Mouse (Mus musculus): ENCODE data around the gene Rpp38. TPM values are rescaled to one million over a fixed set of nuclear protein-coding genes. Genes with fewer than 3 reads are reported as not detected.

Rpp38 gene
- 22.2 and 22.4 TPM in 2 replicates for polyA plus RNA-seq (2014; fragmentation: Nextera tagmentation; extraction: Ambion mirVana)

DNA sequence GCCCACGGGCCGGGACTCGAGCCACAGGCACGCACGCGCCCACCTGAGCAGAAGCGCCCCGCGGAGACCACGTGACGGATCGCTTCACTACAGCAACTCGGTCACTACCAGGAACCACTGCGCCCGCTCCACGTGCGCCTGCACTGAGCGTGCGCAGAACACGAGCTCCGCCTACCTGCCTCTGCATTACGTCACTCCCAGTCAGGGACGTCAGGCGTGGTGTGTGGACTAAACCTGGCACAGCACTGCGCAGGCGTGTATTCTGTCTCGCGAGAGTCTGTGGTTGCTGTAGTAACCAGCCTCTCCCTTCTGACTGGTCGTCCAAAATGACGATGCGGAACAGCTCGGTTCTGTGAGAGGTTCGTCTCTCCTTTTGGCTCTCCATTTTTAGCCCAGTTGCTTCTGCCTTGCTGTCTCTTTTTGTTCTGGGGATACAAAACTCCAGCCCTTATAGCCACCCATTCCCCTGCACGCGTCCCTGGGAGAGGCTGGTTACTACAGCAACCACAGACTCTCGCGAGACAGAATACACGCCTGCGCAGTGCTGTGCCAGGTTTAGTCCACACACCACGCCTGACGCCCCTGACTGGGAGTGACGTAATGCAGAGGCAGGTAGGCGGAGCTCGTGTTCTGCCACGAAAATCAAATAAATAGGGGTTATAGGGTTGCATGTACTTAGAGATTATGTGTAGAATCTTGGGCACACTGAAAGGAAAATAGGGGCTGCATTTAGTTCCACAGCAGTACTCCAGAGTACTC lies at the start of gene Rpp38:
Rpp38 (minus strand) TSS at position 160 of the 759 bp plus-strand sequence.
- 0 out of 2 replicates have a peak within 1 kb of the TSS, but pooled peaks have one; percentile 32 for H3K27ac ChIP-seq (replicated peaks; ENCODE audit: low read depth, low read length)
- H3K4me3 ChIP-seq (ENCODE audit: low read depth, low read length), result peak within 1 kb of the TSS; percentile 61
- H3K9me3 ChIP-seq (replicated peaks; ENCODE audit: control insufficient read depth, low read length), result no peaks in the 10 kb centered on the region
- no peaks in the 10 kb centered on the region for H3K27me3 ChIP-seq (ENCODE audit: control insufficient read depth, insufficient read depth, low read length)
- peak within 1 kb of the TSS; percentile 70 for H3K9ac ChIP-seq (replicated peaks; ENCODE audit: low read length)
- WGBS, result under 1% methylated on average over 45 of the region's 45 CpGs
- peak; percentile 98 for ATAC-seq (replicated peaks; ENCODE audit: insufficient number of reproducible peaks, low FRiP score, low TSS enrichment, low read depth)
- H3K36me3 ChIP-seq (replicated peaks; ENCODE audit: control insufficient read depth, insufficient read depth, low read depth, low read length), result no peaks in the 10 kb centered on the region; the same call in 1 of the 2 replicates
- peak; percentile 97 for DNase-seq (ENCODE audit: low spot score)
- peak within 1 kb of the TSS; percentile 69 for H3K4me2 ChIP-seq (ENCODE audit: low read depth, low read length)
- no peaks in the 10 kb centered on the region for H3K4me1 ChIP-seq (ENCODE audit: control insufficient read depth, insufficient read depth, low read length)

DNA sequence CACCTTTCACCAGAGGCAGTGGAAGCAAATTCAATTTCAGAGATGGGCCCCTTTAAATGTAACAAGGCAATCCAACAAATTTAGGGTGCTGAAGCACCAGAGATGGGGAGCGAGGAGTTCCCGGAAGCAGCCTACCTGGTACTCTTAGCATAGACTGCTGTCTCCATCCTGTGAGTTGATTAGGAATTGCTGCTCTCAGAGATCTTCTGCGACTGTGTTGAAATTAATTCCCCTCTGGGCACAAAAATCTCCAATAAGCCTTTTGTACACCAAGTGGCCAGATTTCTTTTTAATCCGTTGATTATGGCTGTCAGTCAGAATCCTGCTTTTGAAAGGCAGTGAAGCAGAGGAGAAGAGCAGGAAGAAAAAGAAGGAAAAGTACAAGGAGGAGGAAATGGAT lies 32.7 kb upstream of the Rpp38 start:
- no peaks in the 10 kb centered on the region for H3K9me3 ChIP-seq (replicated peaks; ENCODE audit: control insufficient read depth, low read length)
- H3K4me1 ChIP-seq (ENCODE audit: control insufficient read depth, insufficient read depth, low read length), result no peaks in the 10 kb centered on the region
- DNase-seq (ENCODE audit: low spot score) (no peak), ATAC-seq (replicated peaks; ENCODE audit: insufficient number of reproducible peaks, low FRiP score, low TSS enrichment, low read depth) (no peak)
- no peak overlapping the region for H3K4me3 ChIP-seq (ENCODE audit: low read depth, low read length)
- no peaks in the 10 kb centered on the region for H3K36me3 ChIP-seq (replicated peaks; ENCODE audit: control insufficient read depth, insufficient read depth, low read depth, low read length)
- H3K27ac ChIP-seq (replicated peaks; ENCODE audit: low read depth, low read length), result no peak overlapping the region
- no peak overlapping the region for H3K9ac ChIP-seq (replicated peaks; ENCODE audit: low read length)
- H3K27me3 ChIP-seq (ENCODE audit: control insufficient read depth, insufficient read depth, low read length), result no peaks in the 10 kb centered on the region
- 59% methylated on average over 4 of the region's 4 CpGs for WGBS
- no peak overlapping the region for H3K4me2 ChIP-seq (ENCODE audit: low read depth, low read length)

DNA sequence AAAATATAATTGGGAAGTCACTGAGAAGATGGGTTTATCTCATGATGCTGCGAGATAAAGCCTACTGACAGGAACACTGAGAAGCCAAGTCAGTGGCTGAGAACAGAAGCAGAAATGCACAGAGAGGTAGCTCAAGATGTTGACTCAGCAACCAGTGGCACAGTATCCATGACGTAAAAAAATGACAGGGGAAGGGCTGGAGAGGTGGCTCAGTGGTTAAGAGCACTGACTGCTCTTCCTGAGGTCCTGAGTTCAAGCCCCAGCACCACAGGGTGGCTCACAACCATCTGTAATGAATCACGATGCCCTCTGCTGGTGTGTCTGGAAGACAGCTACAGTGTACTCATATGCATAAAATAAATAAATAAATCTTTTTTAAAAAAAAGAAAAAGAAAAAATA lies 28.6 kb upstream of the Rpp38 start:
- no peak overlapping the region for H3K4me2 ChIP-seq (ENCODE audit: low read depth, low read length)
- 81% methylated on average over 3 of the region's 3 CpGs for WGBS
- DNase-seq (ENCODE audit: low spot score) (no peak), ATAC-seq (replicated peaks; ENCODE audit: insufficient number of reproducible peaks, low FRiP score, low TSS enrichment, low read depth) (no peak)
- H3K9me3 ChIP-seq (replicated peaks; ENCODE audit: control insufficient read depth, low read length), result no peaks in the 10 kb centered on the region
- H3K4me1 ChIP-seq (ENCODE audit: control insufficient read depth, insufficient read depth, low read length), result no peaks in the 10 kb centered on the region
- H3K27ac ChIP-seq (replicated peaks; ENCODE audit: low read depth, low read length), result no peak overlapping the region
- no peak overlapping the region for H3K9ac ChIP-seq (replicated peaks; ENCODE audit: low read length)
- H3K27me3 ChIP-seq (ENCODE audit: control insufficient read depth, insufficient read depth, low read length), result no peaks in the 10 kb centered on the region
- no peaks in the 10 kb centered on the region for H3K36me3 ChIP-seq (replicated peaks; ENCODE audit: control insufficient read depth, insufficient read depth, low read depth, low read length)
- H3K4me3 ChIP-seq (ENCODE audit: low read depth, low read length), result no peak overlapping the region

DNA sequence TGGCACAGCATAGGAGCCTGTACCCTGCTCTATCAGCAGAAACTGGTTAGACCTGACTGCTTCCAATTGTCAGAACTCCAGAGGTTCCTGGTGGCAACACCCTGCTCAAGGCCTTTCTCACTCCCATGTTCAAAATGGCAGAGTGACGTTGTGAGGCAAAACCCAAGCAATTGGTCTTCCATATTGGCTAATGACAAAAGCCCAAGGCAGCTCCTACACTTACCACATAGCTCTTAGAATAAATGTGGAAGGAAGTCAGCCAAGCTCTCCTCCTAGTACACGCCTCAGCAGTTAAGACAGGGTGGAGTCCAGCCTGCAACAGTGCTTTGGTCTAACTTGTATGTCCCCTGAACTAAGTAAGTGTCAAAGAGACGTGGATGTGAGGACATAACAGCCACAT lies 25.4 kb upstream of the Rpp38 start:
- Histone ChIP-seq H3K27me3 (ENCODE audit: control insufficient read depth, insufficient read depth, low read length) (no peaks in the 10 kb centered on the region), H3K4me1 (ENCODE audit: control insufficient read depth, insufficient read depth, low read length) (no peaks in the 10 kb centered on the region), H3K4me3 (ENCODE audit: low read depth, low read length) (no peak overlapping the region), H3K36me3 (replicated peaks; ENCODE audit: control insufficient read depth, insufficient read depth, low read depth, low read length) (no peaks in the 10 kb centered on the region), H3K9me3 (replicated peaks; ENCODE audit: control insufficient read depth, low read length) (no peaks in the 10 kb centered on the region), H3K9ac (replicated peaks; ENCODE audit: low read length) (no peak overlapping the region), H3K27ac (replicated peaks; ENCODE audit: low read depth, low read length) (no peak overlapping the region), H3K4me2 (ENCODE audit: low read depth, low read length) (no peak overlapping the region)
- WGBS, result 75% methylated on average over 3 of the region's 3 CpGs
- ATAC-seq (replicated peaks; ENCODE audit: insufficient number of reproducible peaks, low FRiP score, low TSS enrichment, low read depth), result no peak
- DNase-seq (ENCODE audit: low spot score), result no peak

DNA sequence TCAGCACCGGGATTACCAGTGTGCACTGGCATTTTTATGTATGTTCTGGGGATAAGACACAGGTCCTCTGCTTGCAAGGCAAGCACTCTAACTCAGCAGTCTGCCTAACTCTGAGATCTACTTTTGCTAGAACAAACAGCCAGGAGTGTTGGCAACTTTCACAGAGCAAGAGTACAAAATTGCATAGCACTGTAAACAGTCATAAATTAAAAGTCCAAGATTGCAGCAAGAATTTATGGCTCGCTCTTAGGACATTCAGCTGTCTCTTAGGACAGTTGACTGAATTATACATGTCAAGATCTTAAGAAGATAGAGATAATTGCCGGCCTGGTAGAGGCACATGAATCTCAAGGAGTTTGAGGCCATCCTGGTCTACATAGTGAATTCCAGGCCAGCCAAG lies 23.9 kb upstream of the Rpp38 start:
- Histone ChIP-seq H3K4me3 (ENCODE audit: low read depth, low read length) (no peak overlapping the region), H3K4me2 (ENCODE audit: low read depth, low read length) (no peak overlapping the region), H3K4me1 (ENCODE audit: control insufficient read depth, insufficient read depth, low read length) (no peaks in the 10 kb centered on the region), H3K27me3 (ENCODE audit: control insufficient read depth, insufficient read depth, low read length) (no peaks in the 10 kb centered on the region), H3K9ac (replicated peaks; ENCODE audit: low read length) (no peak overlapping the region), H3K36me3 (replicated peaks; ENCODE audit: control insufficient read depth, insufficient read depth, low read depth, low read length) (no peaks in the 10 kb centered on the region), H3K27ac (replicated peaks; ENCODE audit: low read depth, low read length) (no peak overlapping the region), H3K9me3 (replicated peaks; ENCODE audit: control insufficient read depth, low read length) (no peaks in the 10 kb centered on the region)
- 82% methylated on average over 3 of the region's 3 CpGs for WGBS
- DNase-seq (ENCODE audit: low spot score) (no peak), ATAC-seq (replicated peaks; ENCODE audit: insufficient number of reproducible peaks, low FRiP score, low TSS enrichment, low read depth) (no peak)

DNA sequence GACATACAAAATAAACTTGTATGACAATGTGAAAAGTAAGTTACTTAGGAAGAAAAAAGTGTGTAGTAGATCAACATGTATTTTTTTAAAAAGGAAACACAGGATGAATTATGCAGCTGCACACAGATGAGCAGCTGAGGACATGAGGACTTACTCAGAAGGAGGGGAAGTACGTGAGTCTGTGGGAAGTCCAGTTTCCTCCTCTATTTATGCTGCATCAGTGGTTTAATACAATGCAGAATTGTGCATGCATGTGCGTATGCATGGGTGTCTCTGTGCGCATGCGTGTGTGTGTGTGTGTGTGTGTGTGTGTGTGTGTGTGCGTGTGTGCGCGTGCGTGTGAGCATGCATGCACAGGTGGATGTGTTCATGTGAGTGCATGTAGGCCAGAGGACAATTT lies 23.4 kb upstream of the Rpp38 start:
- Histone ChIP-seq H3K9me3 (replicated peaks; ENCODE audit: control insufficient read depth, low read length) (no peaks in the 10 kb centered on the region), H3K4me3 (ENCODE audit: low read depth, low read length) (no peak overlapping the region), H3K4me1 (ENCODE audit: control insufficient read depth, insufficient read depth, low read length) (no peaks in the 10 kb centered on the region), H3K27me3 (ENCODE audit: control insufficient read depth, insufficient read depth, low read length) (no peaks in the 10 kb centered on the region), H3K9ac (replicated peaks; ENCODE audit: low read length) (no peak overlapping the region), H3K4me2 (ENCODE audit: low read depth, low read length) (no peak overlapping the region), H3K27ac (replicated peaks; ENCODE audit: low read depth, low read length) (no peak overlapping the region), H3K36me3 (replicated peaks; ENCODE audit: control insufficient read depth, insufficient read depth, low read depth, low read length) (no peaks in the 10 kb centered on the region)
- WGBS, result 83% methylated on average over 8 of the region's 8 CpGs
- no peak for DNase-seq (ENCODE audit: low spot score)
- ATAC-seq (replicated peaks; ENCODE audit: insufficient number of reproducible peaks, low FRiP score, low TSS enrichment, low read depth), result no peak

DNA sequence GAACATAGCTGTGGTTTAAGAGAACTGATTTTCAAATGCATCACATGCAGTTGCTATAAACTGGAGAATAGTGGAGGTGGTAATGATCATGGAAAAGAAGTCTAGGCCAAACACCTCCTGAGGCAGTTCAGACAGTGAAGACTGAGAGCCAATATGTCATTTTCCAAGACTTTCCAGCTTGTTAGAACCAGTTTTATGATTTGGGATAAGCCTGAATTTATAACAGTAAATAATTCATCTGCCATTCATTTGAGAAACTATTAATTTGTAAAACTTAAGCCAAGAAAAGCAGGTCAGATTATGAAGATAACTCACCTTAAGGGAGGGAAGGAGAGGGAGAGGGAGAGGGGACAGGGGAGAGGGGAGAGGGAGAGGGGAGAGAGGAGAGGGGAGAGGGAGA lies 20.7 kb upstream of the Rpp38 start:
- H3K27ac ChIP-seq (replicated peaks; ENCODE audit: low read depth, low read length), result no peak overlapping the region
- no peak for ATAC-seq (replicated peaks; ENCODE audit: insufficient number of reproducible peaks, low FRiP score, low TSS enrichment, low read depth)

DNA sequence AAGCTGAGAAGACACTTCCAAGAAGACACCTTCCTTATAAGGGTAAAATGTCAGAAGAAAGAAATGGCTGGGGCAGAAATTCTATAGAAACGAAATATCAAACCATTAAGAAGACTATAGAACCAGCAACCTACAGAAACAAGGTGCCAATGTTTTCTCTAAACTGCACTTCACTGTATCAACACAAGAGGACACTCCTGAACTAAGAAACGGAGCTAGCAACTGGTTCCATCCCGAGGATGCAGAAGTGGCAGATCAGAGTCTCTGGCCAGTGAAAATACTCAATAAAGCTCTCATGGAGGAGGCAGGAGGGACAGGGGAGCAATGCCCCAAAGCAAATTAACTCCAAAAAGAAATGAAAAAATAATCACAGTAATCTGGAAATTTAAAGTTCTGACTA lies 16.5 kb upstream of the Rpp38 start:
- Histone ChIP-seq H3K9me3 (replicated peaks; ENCODE audit: control insufficient read depth, low read length) (no peaks in the 10 kb centered on the region), H3K4me1 (ENCODE audit: control insufficient read depth, insufficient read depth, low read length) (no peaks in the 10 kb centered on the region), H3K27ac (replicated peaks; ENCODE audit: low read depth, low read length) (no peak overlapping the region), H3K27me3 (ENCODE audit: control insufficient read depth, insufficient read depth, low read length) (no peaks in the 10 kb centered on the region), H3K4me2 (ENCODE audit: low read depth, low read length) (no peak overlapping the region), H3K4me3 (ENCODE audit: low read depth, low read length) (no peak overlapping the region), H3K36me3 (replicated peaks; ENCODE audit: control insufficient read depth, insufficient read depth, low read depth, low read length) (no peaks in the 10 kb centered on the region), H3K9ac (replicated peaks; ENCODE audit: low read length) (no peak overlapping the region)
- DNase-seq (ENCODE audit: low spot score) (peak; percentile 62), ATAC-seq (replicated peaks; ENCODE audit: insufficient number of reproducible peaks, low FRiP score, low TSS enrichment, low read depth) (no peak)
- 21% methylated on average over 3 of the region's 3 CpGs for WGBS

More for the DNA sequence above, 20.7 kb upstream of the Rpp38 start:
- Histone ChIP-seq H3K9me3 (replicated peaks; ENCODE audit: control insufficient read depth, low read length) (no peaks in the 10 kb centered on the region), H3K27me3 (ENCODE audit: control insufficient read depth, insufficient read depth, low read length) (no peaks in the 10 kb centered on the region), H3K36me3 (replicated peaks; ENCODE audit: control insufficient read depth, insufficient read depth, low read depth, low read length) (no peaks in the 10 kb centered on the region), H3K4me3 (ENCODE audit: low read depth, low read length) (no peak overlapping the region), H3K4me2 (ENCODE audit: low read depth, low read length) (no peak overlapping the region), H3K4me1 (ENCODE audit: control insufficient read depth, insufficient read depth, low read length) (no peaks in the 10 kb centered on the region), H3K9ac (replicated peaks; ENCODE audit: low read length) (no peak overlapping the region)
- no peak for DNase-seq (ENCODE audit: low spot score)
